ENCODE assay signal across 9 mouse cellular contexts in genomic region chr3:96221640-96222038, GRCm38 (mm10). TPM values are rescaled to one million over a fixed set of nuclear protein-coding genes. Genes with fewer than 3 reads are reported as not detected.
DNase-seq lines count a peak whose midpoint lies in the region; ATAC-seq and TF ChIP-seq lines count a peak whose summit lies in the region.
"Had no signal": no experiment of that assay in that cellular context is flagged by ENCODE, and none has a peak within 500 bp of the region (broad histone marks: within the 10 kb centered on the region; RNA-seq: fewer than 3 reads in every experiment).

No protein-coding gene starts in this region.

- H3K4me3 ChIP-seq in heart, adult 2 months: peak overlapping the region; percentile 57
- H3K4me3 ChIP-seq in ES-E14 (ENCODE audit: insufficient read depth in 1 of 2, low read depth in 1 of 2, low read length in 2 of 2, poor library complexity in 1 of 2, severe bottlenecking in 1 of 2): peak overlapping the region; percentile 55 to 75
- peak overlapping the region; percentile 61 for H3K4me3 ChIP-seq in forebrain, embryonic 13.5 days
- peak overlapping the region; percentile 57 for H3K4me3 ChIP-seq in limb, embryonic 15.5 days

- intact Hi-C loops in heart, adult 2 months (cut with DNase I): loop anchor here (2.0 to 5.0 kb wide), 2 partner anchors 15 to 329 kb away; partner anchors contain the start of genes Aph1a and BC028528
- intact Hi-C loops in heart, postnatal 25 days (cut with DNase I): loop anchor here (2.0 kb wide), 1 partner anchor 47 kb away; the partner anchor contains the start of genes Hist2h2bb and Hist2h3b

- H3K9me3 ChIP-seq in ES-E14 (ENCODE audit: control insufficient read depth, insufficient read depth, low read depth, low read length): no peaks in the 10 kb centered on the region
- no peaks in the 10 kb centered on the region for H3K9me3 ChIP-seq in forebrain, embryonic 13.5 days (replicated peaks)
- no peaks in the 10 kb centered on the region for H3K9me3 ChIP-seq in limb, embryonic 15.5 days

- H3K27ac ChIP-seq in heart, adult 2 months: peak overlapping the region; percentile 98
- H3K27ac ChIP-seq in ES-E14 (ENCODE audit: insufficient read depth, low read depth, low read length, poor library complexity, severe bottlenecking): peak overlapping the region; percentile 20; the same call in 1 of the 2 replicates
- peak overlapping the region; percentile 98 for H3K27ac ChIP-seq in forebrain, embryonic 13.5 days
- peak overlapping the region; percentile 99 for H3K27ac ChIP-seq in limb, embryonic 15.5 days

- no peaks in the 10 kb centered on the region for H3K27me3 ChIP-seq in heart, adult 2 months (ENCODE audit: control insufficient read depth, insufficient read depth, low read length)
- no peaks in the 10 kb centered on the region for H3K27me3 ChIP-seq in forebrain, embryonic 13.5 days
- H3K27me3 ChIP-seq in limb, embryonic 15.5 days: no peaks in the 10 kb centered on the region
- H3K27me3 ChIP-seq: Patski had no signal

- DNase-seq in heart, adult 2 months: peak; percentile 34 to 50
- no peak for DNase-seq in heart, postnatal 25 days (ENCODE audit: low spot score)
- DNase-seq in ES-E14 (ENCODE audit: low read depth, low spot score): no peak
- DNase-seq in spleen, postnatal 14 days (ENCODE audit: low spot score in 2 of 2): peak; percentile 18 to 28
- no peak for DNase-seq in ovary, adult 18-20 months (ENCODE audit: low spot score)

- TF ChIP-seq CTCF in heart, adult 2 months (IDR thresholded peaks at IDR 0.05): no peak

- TF ChIP-seq POLR2A in heart, adult 2 months (IDR thresholded peaks at IDR 0.05; ENCODE audit: insufficient read depth, low read depth, low read length): no peak

- H3K36me3 ChIP-seq in heart, adult 2 months (ENCODE audit: control insufficient read depth, insufficient read depth, low read length): peaks cover 2% of the 10 kb centered on the region
- no peaks in the 10 kb centered on the region for H3K36me3 ChIP-seq in ES-E14 (ENCODE audit: control insufficient read depth, insufficient read depth, low read length, poor library complexity, severe bottlenecking)
- H3K36me3 ChIP-seq in forebrain, embryonic 13.5 days (ENCODE audit: poor library complexity, severe bottlenecking): no peaks in the 10 kb centered on the region
- no peaks in the 10 kb centered on the region for H3K36me3 ChIP-seq in limb, embryonic 15.5 days

- in situ Hi-C loops in ES-E14 (cut with MboI; ENCODE audit: low sequenced_read_pairs in 2 of 2, unreplicated experiment in 2 of 2): no loop called here

- peaks cover 7% of the 10 kb centered on the region for H3K4me1 ChIP-seq in heart, adult 2 months (ENCODE audit: control insufficient read depth, insufficient read depth, low read length)
- H3K4me1 ChIP-seq in ES-E14 (ENCODE audit: control insufficient read depth in 2 of 2, insufficient read depth in 2 of 2, low read length in 2 of 2, poor library complexity in 1 of 2): peaks cover 0 to 7% of the 10 kb centered on the region in 2 experiments; a peak in 2 of 4 replicates
- H3K4me1 ChIP-seq in forebrain, embryonic 13.5 days: peaks cover 55% of the 10 kb centered on the region
- peaks cover 16% of the 10 kb centered on the region for H3K4me1 ChIP-seq in limb, embryonic 15.5 days

- peaks cover 2% of the 10 kb centered on the region; the same call in 1 of the 2 replicates for H3K79me2 ChIP-seq in heart, adult 2 months (replicated peaks; ENCODE audit: control insufficient read depth, insufficient read depth, low read length)

- no peak for TF ChIP-seq EP300 in heart, adult 2 months (IDR thresholded peaks at IDR 0.05; ENCODE audit: insufficient read depth, low read depth, low read length)

- ATAC-seq in forebrain, embryonic 13.5 days: no peak
- ATAC-seq in limb, embryonic 15.5 days (ENCODE audit: insufficient number of reproducible peaks, low FRiP score, low TSS enrichment, low read depth): no peak
- no peak for ATAC-seq in frontal cortex, adult (ENCODE audit: low TSS enrichment)

- H3K4me2 ChIP-seq in forebrain, embryonic 13.5 days: peak overlapping the region; percentile 87
- H3K4me2 ChIP-seq in limb, embryonic 15.5 days: peak overlapping the region; percentile 75

- WGBS in heart, adult 2 months: 40% methylated on average over 9 of the region's 9 CpGs
- 9% methylated on average over 9 of the region's 9 CpGs for WGBS in forebrain, embryonic 13.5 days
- WGBS in limb, embryonic 15.5 days: 20% methylated on average over 9 of the region's 9 CpGs

- peak overlapping the region; percentile 69 for H3K9ac ChIP-seq in heart, adult 2 months (ENCODE audit: low read depth, low read length)
- H3K9ac ChIP-seq in ES-E14 (ENCODE audit: insufficient read depth, low read depth, low read length, poor library complexity, severe bottlenecking): peak overlapping the region; percentile 61
- H3K9ac ChIP-seq in forebrain, embryonic 13.5 days: peak overlapping the region; percentile 88
- H3K9ac ChIP-seq in limb, embryonic 15.5 days: peak overlapping the region; percentile 57; the same call in 1 of the 2 replicates

TF ChIP-seq in ES-E14, 5 proteins besides CTCF, POLR2A, EP300 and RAD21:
- TF ChIP-seq ZNF384 (IDR thresholded peaks at IDR 0.05; ENCODE audit: low read depth, low read length) (no peak), ZC3H11A (IDR thresholded peaks at IDR 0.05; ENCODE audit: borderline replicate concordance, low read depth, low read length) (no peak), MAFK (IDR thresholded peaks at IDR 0.05; ENCODE audit: insufficient read depth, low read depth, low read length) (no peak), CHD2 (IDR thresholded peaks at IDR 0.05; ENCODE audit: low read depth, low read length) (no peak), HCFC1 (IDR thresholded peaks at IDR 0.05; ENCODE audit: borderline replicate concordance, insufficient read depth, low read length) (no peak)

RNA-seq across cellular contexts. Expression of gene Hist2h2be, which starts 0.7 kb away (rescaled TPM):
- 10 to 100 TPM in 1 of 2 experiments, 1 to 10 TPM in 1; 9.4 to 10.1 TPM for total RNA-seq in heart, adult 2 months (2021)
- polyA plus RNA-seq in heart, adult 2 months (2012; rRNA removed): 6.9 and 11.9 TPM in 2 replicates
- 10 to 100 TPM; 10.1 to 11.6 TPM for total RNA-seq in heart, postnatal 25 days (2021)
- 0.80 and 1.0 TPM in 2 replicates for total RNA-seq in ES-E14 (2012; rRNA removed)
- 10.7 and 11.0 TPM in 2 replicates for polyA plus RNA-seq in forebrain, embryonic 13.5 days (2015; fragmentation: Nextera tagmentation; extraction: Ambion mirVana)
- 5.3 and 5.4 TPM in 2 replicates for polyA plus RNA-seq in limb, embryonic 15.5 days (2015; fragmentation: Nextera tagmentation; extraction: Ambion mirVana)

RNA-seq across cellular contexts. Expression of gene Hist2h2ac, which starts 1.0 kb away (rescaled TPM):
- total RNA-seq in heart, adult 2 months (2021): 10 to 100 TPM; 18.1 to 26.3 TPM
- polyA plus RNA-seq in heart, adult 2 months (2012; rRNA removed): 1.3 and 1.5 TPM in 2 replicates
- total RNA-seq in heart, postnatal 25 days (2021): 10 to 100 TPM; 30.5 to 34.4 TPM
- 684 and 687 TPM in 2 replicates for total RNA-seq in ES-E14 (2012; rRNA removed)
- 13.2 and 13.3 TPM in 2 replicates for polyA plus RNA-seq in forebrain, embryonic 13.5 days (2015; fragmentation: Nextera tagmentation; extraction: Ambion mirVana)
- polyA plus RNA-seq in limb, embryonic 15.5 days (2015; fragmentation: Nextera tagmentation; extraction: Ambion mirVana): 5.9 and 8.7 TPM in 2 replicates

RNA-seq across cellular contexts. Expression of gene Hist2h2ab, which starts 2.0 kb away (rescaled TPM):
- total RNA-seq in heart, adult 2 months (2021): 1 to 10 TPM; 1.9 to 2.0 TPM
- polyA plus RNA-seq in heart, adult 2 months (2012; rRNA removed): 0.35 TPM in 1 of 2 replicates, not detected in the other
- 1 to 10 TPM; 3.0 to 3.4 TPM for total RNA-seq in heart, postnatal 25 days (2021)
- 54.2 and 70.0 TPM in 2 replicates for total RNA-seq in ES-E14 (2012; rRNA removed)
- polyA plus RNA-seq in forebrain, embryonic 13.5 days (2015; fragmentation: Nextera tagmentation; extraction: Ambion mirVana): 0.78 and 2.2 TPM in 2 replicates
- not detected in 2 replicates for polyA plus RNA-seq in limb, embryonic 15.5 days (2015; fragmentation: Nextera tagmentation; extraction: Ambion mirVana)

RNA-seq across cellular contexts. Expression of gene Bola1, which starts 2.1 kb away (rescaled TPM):
- total RNA-seq in heart, adult 2 months (2021): 10 to 100 TPM; 22.6 to 28.7 TPM
- polyA plus RNA-seq in heart, adult 2 months (2012; rRNA removed): 22.3 and 36.0 TPM in 2 replicates
- 10 to 100 TPM; 19.3 to 22.2 TPM for total RNA-seq in heart, postnatal 25 days (2021)
- 70.8 and 76.4 TPM in 2 replicates for total RNA-seq in ES-E14 (2012; rRNA removed)
- polyA plus RNA-seq in forebrain, embryonic 13.5 days (2015; fragmentation: Nextera tagmentation; extraction: Ambion mirVana): 82.2 and 86.6 TPM in 2 replicates
- polyA plus RNA-seq in limb, embryonic 15.5 days (2015; fragmentation: Nextera tagmentation; extraction: Ambion mirVana): 45.2 and 46.0 TPM in 2 replicates

RNA-seq across cellular contexts. Expression of gene Hist2h3c2, which starts 17.3 kb away (rescaled TPM):
- total RNA-seq in heart, adult 2 months (2021): 1 to 10 TPM; 5.5 to 6.2 TPM
- polyA plus RNA-seq in heart, adult 2 months (2012; rRNA removed): 9.2 and 12.0 TPM in 2 replicates
- total RNA-seq in heart, postnatal 25 days (2021): 10 to 100 TPM in 1 of 2 experiments, 1 to 10 TPM in 1; 9.3 to 10.4 TPM
- total RNA-seq in ES-E14 (2012; rRNA removed): 398 and 546 TPM in 2 replicates
- 14.7 and 15.0 TPM in 2 replicates for polyA plus RNA-seq in forebrain, embryonic 13.5 days (2015; fragmentation: Nextera tagmentation; extraction: Ambion mirVana)
- polyA plus RNA-seq in limb, embryonic 15.5 days (2015; fragmentation: Nextera tagmentation; extraction: Ambion mirVana): 3.5 and 4.1 TPM in 2 replicates

Comparison
In these comparisons a context has a peak if more than half of its experiments do, and no peak if none do; other contexts are left out.
1. DNase-seq: peak in heart, adult 2 months (2 of 2) and spleen, postnatal 14 days (2 of 2); none in heart, postnatal 25 days (single experiment), ES-E14 (single experiment) and ovary, adult 18-20 months (single experiment).
2. H3K27ac ChIP-seq: peak in every context shown above with its lines; median percentile 99 in limb, embryonic 15.5 days; 98 in heart, adult 2 months; 98 in forebrain, embryonic 13.5 days; 20 in ES-E14.
3. RNA of gene Hist2h2ac, which starts 1.0 kb away (total RNA-seq): 684 to 687 TPM in ES-E14; 30.5 to 34.4 TPM in heart, postnatal 25 days and 18.1 to 26.3 TPM in heart, adult 2 months; every median in the first group is over 10 times any median in the second.
4. RNA of gene Hist2h2ab, which starts 2.0 kb away (total RNA-seq): 54.2 to 70.0 TPM in ES-E14; 3.0 to 3.4 TPM in heart, postnatal 25 days and 1.9 to 2.0 TPM in heart, adult 2 months; every median in the first group is over 10 times any median in the second.
5. Peak in every context shown above with its lines, with median percentiles within 50 percentile points of each other: H3K4me3 ChIP-seq and H3K9ac ChIP-seq.